Mouse (Mus musculus) lung, adult 2 months (tissue): ENCODE data around the gene Unc119b. TPM values are rescaled to one million over a fixed set of nuclear protein-coding genes. Genes with fewer than 3 reads are reported as not detected.
"Not testable (repeated sequence)": the region's sequence is repeated elsewhere in the genome, so short reads cannot be mapped to it uniquely, and the experiment has no call there.

Source experiments
- DNase-seq: peaks from one replicate; pipeline ENCODE4 v3.0.0; 2022
- H3K4me1 ChIP-seq: fragments of 200-500 bp; 2 replicates; pipeline ENCODE4 v1.6.1; 2011; ENCODE audit warnings: low read length; ENCODE audit not compliant: control insufficient read depth, insufficient read depth
- H3K4me3 ChIP-seq: fragments of 200-500 bp; replicated peaks from 2 replicates; pipeline ENCODE3; 2011; ENCODE audit warnings: low read depth, mild to moderate bottlenecking, control low read depth, low read length; ENCODE audit errors: extremely low read depth
- CTCF ChIP-seq: fragments of 200-500 bp; IDR thresholded peaks from 2 replicates; pipeline ENCODE4 v1.5.1; 2011; ENCODE audit warnings: mild to moderate bottlenecking, low read length, control low read depth; ENCODE audit not compliant: insufficient read depth
- POLR2A ChIP-seq: fragments of 200-500 bp; IDR thresholded peaks from 2 replicates; pipeline ENCODE4 v1.6.1; 2011; ENCODE audit warnings: low read depth, mild to moderate bottlenecking, control low read depth, low read length, borderline replicate concordance; ENCODE audit errors: extremely low read depth
- WGBS: fragments of 180-500 bp; shearing (Covaris S2); methylation state at CpG from one replicate; pipeline ENCODE4 v1.1.7; 2018; 5-methylcytosine and 5-hydroxymethylcytosine counted together
- polyA plus RNA-seq: library from polyadenylated mRNA; depleted of rRNA; stranded (reverse); fragments of >200 nt; gene quantifications from 2 replicates; pipeline ENCODE4 v1.2.3, GENCODE M21; 2012

Unc119b gene
- polyA plus RNA-seq, 1 experiment = 52.8 TPM

GRCm38 (mm10) chr5:115167396-115167795 lies 32.6 kb upstream of the Unc119b start:
- 34% methylated on average over 6 of the region's 6 CpGs for WGBS
- TF ChIP-seq CTCF (no peak), POLR2A (no peak)
- Histone ChIP-seq H3K4me3 (no peak overlapping the region), H3K4me1 (peaks cover 9% of the 10 kb centered on the region)
- DNase-seq = no peak

- TF ChIP-seq CTCF (no peak), POLR2A (no peak)
- peaks cover 9% of the 10 kb centered on the region for H3K4me1 ChIP-seq
- WGBS = 64% methylated on average over 7 of the region's 7 CpGs
- no peak overlapping the region for H3K4me3 ChIP-seq
- DNase-seq = no peak
Observed at GRCm38 (mm10) chr5:115166815-115167194, 32.0 kb upstream of the Unc119b start.

GRCm38 (mm10) chr5:115165895-115166814 lies 31.4 kb upstream of the Unc119b start:
- Histone ChIP-seq H3K4me1 (peaks cover 12% of the 10 kb centered on the region), H3K4me3 (no peak overlapping the region)
- no peak for TF ChIP-seq POLR2A
- TF ChIP-seq CTCF = no peak
- no peak for DNase-seq
- 49% methylated on average over 11 of the region's 11 CpGs for WGBS

GRCm38 (mm10) chr5:115165351-115165750 lies 30.6 kb upstream of the Unc119b start:
- TF ChIP-seq POLR2A (no peak), CTCF (peak; percentile 43)
- Histone ChIP-seq H3K4me3 (no peak overlapping the region), H3K4me1 (peaks cover 12% of the 10 kb centered on the region)
- no peak for DNase-seq
- WGBS = 57% methylated on average over 9 of the region's 9 CpGs

GRCm38 (mm10) chr5:115164446-115164845 lies 29.7 kb upstream of the Unc119b start:
- H3K4me1 ChIP-seq = peaks cover 12% of the 10 kb centered on the region
- 78% methylated on average over 4 of the region's 4 CpGs for WGBS
- not testable (repeated sequence) for DNase-seq, H3K4me3 ChIP-seq

- peak; percentile 62 for DNase-seq
- TF ChIP-seq CTCF = peak; percentile 69
- no peak for TF ChIP-seq POLR2A
- H3K4me1 ChIP-seq = peaks cover 12% of the 10 kb centered on the region
- 48% methylated on average over 8 of the region's 8 CpGs for WGBS
- no peak overlapping the region for H3K4me3 ChIP-seq
Observed at GRCm38 (mm10) chr5:115163563-115163962, 28.8 kb upstream of the Unc119b start.

- H3K4me3 ChIP-seq, H3K4me1 ChIP-seq, DNase-seq: not testable (repeated sequence)
- 86% methylated on average over 1 of the region's 1 CpGs for WGBS
Observed at GRCm38 (mm10) chr5:115161940-115162279, 27.1 kb upstream of the Unc119b start.

- Histone ChIP-seq H3K4me1 (peaks cover 6% of the 10 kb centered on the region), H3K4me3 (no peak overlapping the region)
- WGBS = 28% methylated on average over 13 of the region's 13 CpGs
- DNase-seq = no peak
- TF ChIP-seq POLR2A = no peak
- no peak for TF ChIP-seq CTCF
Observed at GRCm38 (mm10) chr5:115161064-115161939, 26.5 kb upstream of the Unc119b start.

GRCm38 (mm10) chr5:115160655-115161054 lies 25.9 kb upstream of the Unc119b start:
- Histone ChIP-seq H3K4me3 (no peak overlapping the region), H3K4me1 (peaks cover 6% of the 10 kb centered on the region)
- WGBS = 44% methylated on average over 6 of the region's 6 CpGs
- TF ChIP-seq CTCF (no peak), POLR2A (no peak)
- no peak for DNase-seq

- TF ChIP-seq POLR2A (no peak), CTCF (no peak)
- WGBS = 42% methylated on average over 12 of the region's 12 CpGs
- no peak overlapping the region for H3K4me3 ChIP-seq
- no peak for DNase-seq
- H3K4me1 ChIP-seq = peaks cover 15% of the 10 kb centered on the region
Observed at GRCm38 (mm10) chr5:115159165-115159564, 24.4 kb upstream of the Unc119b start.
